Mouse (Mus musculus) brain, adult 2 months (tissue): ENCODE measurements around the gene Rbbp8nl.

Experiments
- DNase-seq: peaks from one replicate; pipeline ENCODE4 v3.0.0; 2011; ENCODE audit warnings: low read depth, low spot score

The Rbbp8nl gene

DNA sequence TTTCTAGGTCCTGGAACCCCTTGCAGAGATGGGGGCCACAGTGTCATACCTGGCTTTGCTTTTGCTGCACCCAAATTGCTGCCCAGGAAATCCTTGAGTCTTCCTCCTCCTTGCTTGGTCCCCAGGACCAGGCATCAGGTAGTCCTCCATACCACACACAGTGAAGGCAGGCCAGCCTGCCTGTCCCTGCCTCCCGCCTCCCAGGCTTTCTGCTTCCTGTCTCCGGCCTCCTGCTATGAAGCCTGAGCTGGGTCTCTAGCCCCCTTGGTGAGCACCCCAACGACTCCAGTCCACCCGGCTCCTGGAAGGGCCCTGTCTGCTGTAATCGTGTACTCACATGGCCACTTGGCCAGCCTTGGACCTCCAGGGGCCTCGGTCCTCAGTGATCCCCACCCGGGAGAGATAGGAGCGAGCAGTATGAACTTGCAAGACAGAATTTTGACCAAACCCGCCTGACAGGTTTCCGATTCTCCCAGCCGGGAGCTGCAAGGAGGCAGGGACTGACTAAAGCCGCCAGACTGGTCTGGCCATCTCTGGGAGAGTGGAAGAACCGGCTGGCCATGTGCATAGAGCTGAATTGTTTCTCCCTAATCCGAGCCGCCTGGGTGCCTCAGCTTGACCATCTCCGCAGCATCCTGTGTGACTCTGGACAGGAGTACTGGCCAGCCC lies at the start of gene Rbbp8nl:
Gene Rbbp8nl (minus strand): TSS at position 440 of the 669 bp plus-strand sequence.
- no peak for DNase-seq

DNA sequence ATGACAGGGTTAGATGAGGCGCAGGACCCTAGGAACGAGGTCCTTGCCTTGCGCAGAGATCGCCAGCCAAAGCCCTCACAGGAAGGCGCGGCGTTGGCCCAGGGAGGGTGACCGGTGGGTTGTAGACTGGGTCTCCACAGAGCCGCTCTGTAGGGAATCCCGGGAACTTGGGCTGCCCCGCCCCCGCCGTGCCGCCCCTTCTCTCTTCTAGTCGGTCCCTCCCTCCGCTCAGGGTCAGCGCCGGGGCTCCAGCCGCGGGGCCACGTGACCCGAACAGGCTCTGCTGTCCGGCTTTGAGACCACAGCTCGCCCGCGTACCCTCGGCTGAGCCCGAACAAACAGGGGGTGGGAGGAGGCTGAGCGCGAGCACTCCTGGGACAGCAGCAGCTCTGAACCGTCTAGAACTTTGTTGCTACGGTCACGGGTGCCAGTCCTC lies 44.9 kb upstream of the Rbbp8nl start, which contains the start of gene Gata5:
Gene Gata5 (minus strand): TSS at position 149 of the 436 bp plus-strand sequence.
- no peak for DNase-seq

DNA sequence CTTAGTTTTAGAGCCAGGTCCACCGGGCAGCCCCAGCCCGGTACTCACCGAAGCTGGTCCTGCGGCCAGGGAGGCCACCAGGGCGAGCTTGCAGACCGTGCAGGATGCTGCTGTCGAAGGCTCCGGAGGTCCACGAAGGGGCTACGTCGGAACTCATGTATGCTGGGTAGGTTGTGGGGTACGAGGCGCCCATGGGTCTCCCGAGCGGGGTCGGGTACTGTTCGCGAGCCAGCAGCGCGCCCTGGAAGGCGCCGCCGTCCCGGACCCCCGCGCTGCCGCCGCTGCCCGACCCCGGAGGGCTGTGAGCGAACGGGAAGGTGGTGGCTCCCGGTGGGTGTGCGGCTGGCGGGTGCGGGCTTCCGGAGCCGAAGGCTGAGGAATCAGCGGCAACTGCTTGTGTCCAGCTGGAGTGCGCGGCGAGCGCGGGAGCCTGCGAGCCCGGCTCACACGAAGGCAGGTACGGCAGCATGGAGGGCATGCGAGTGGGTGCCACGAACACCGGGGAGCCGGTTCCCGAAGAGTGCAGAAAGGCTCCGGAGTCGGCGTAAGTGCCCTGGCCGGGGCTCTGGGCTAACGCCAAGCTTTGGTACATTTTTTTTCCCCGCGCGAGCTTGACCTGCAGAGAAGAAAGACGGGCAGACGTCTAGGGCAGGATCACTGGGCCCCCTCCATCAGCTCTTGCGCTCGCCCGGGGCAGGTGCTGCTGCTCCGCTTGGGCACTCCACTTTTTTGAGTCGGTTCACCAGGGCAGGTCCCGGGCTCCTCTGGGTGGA lies 44.3 kb upstream of the Rbbp8nl start:
- no peak for DNase-seq

DNA sequence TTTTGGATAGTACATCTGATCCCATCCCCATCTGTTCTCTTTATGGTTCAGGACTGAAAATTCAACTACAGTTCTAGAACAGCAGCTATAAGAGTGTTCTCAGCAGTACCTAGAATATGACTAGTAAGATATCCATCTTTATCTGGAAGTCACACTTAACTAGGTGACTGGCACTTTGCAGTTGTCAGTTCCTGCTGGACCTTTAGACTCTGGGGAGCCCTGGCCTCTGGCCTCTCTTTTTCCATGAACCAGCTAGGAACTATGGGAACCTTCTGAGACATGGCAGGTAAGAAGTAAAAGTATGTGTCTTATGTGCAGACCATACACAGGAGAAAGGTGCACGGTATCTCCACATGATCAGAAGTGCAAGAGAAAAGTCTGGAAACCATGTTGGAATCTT lies 39.8 kb upstream of the Rbbp8nl start:
- DNase-seq, result no peak

DNA sequence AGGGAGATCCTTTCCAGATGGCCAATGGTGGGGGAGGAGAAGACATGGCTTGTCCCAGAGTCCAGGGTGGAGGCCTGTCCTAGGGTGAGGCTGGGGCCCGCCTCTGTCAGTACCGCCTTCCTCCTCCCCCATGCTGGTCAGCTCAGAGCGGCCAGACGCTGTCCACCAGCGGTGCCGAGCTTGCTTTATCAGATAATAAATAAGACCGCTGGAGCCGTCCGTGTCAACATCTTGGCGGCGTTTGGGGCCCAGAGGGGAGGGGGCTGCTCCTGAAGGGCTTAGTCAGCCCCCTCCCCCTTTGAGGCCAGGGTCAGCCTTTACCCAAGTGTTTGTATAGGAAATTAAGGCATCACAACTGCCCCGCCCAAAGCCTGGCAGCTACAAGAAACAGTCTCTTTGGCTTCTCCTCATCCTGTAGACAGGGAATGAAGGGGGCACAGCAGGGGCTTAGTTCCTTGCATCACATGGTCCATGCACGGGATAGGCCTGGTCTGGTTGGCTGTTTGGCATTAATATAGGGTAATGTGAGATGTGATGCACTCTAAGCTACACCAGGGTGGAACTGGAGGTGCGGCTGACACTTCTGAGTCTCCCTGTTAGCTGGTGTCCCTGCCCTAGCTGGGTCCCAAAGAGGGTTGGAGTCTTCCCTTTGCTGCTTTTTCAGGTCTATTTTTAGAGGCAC lies 33.1 kb upstream of the Rbbp8nl start:
- DNase-seq, result no peak

DNA sequence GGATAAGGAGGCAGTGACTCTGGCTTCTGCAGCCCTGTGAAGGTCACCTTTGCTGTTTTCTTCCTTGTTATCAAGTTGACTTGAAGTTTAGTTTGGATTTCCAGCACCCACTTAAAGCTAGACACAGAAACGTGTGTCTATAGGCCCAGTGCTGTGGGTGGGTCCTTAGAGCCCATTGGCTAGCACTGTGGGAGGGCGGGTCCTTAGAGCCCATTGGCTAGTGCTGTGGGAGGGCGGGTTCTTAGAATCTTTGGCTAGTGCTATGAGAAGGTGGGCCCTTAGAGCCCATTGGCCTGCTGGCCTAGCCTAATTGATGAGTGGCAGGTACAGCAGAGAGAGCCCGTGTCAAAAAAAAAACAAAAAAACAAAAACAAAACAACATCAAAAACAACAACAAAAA lies 30.5 kb upstream of the Rbbp8nl start:
- DNase-seq, result no peak

DNA sequence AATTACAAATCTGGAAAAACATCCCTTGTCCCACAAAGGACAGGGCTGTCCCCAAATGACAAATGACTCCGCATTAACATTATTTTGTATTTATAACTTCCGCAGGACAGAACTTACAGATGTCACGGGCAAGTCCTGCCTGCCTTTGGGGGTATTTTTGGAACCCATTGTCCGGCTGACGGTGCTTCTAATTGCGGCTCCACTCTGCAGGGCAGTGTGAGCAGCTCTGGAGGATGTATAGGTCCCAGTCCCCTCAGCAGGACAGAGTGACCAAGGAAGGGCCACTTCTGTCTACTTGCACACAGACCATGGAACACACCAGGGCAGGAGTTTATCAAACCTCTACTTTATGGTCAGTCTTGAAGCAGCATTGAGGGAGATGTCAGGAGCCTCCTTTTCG lies 27.9 kb upstream of the Rbbp8nl start:
- DNase-seq, result no peak

DNA sequence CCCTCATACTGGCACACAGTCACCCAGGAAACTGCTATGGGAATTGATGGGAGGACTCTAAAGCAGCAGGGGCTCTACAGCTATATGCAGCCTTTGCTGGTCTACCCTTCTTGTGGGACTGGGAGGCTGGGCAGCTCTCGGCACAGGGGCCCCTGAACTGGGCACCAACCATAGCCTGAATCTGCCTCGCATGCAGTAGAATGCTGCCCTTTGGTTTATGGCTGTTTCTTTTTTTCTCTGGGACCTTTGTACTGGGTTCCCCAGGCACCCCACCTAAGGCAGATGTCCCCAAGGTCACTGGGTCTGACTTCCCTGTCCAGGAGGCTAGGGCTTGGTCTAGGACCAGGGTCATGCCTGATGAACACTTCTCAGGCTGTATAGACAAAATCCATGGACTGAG lies 24.6 kb upstream of the Rbbp8nl start:
- DNase-seq, result no peak

DNA sequence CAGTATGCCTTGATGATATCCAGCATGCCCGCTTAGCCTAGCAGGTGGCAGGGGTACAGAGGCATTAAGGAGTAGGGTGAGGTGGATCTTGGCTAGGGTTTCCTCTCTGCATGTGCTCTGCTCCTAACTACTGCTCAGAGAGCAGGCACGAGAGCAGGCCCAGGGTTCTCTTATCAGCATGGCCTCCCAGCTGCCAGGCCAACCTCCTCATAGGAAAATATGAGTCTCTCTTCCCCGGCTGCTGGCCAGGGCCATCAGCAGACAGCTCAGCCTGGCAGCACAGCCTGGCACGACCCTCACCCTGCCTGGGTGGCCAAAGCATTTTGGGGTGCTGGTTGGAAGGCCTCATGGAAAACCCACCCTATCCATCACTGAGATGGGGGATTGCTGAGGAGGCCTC lies 21.5 kb upstream of the Rbbp8nl start:
- DNase-seq, result no peak

DNA sequence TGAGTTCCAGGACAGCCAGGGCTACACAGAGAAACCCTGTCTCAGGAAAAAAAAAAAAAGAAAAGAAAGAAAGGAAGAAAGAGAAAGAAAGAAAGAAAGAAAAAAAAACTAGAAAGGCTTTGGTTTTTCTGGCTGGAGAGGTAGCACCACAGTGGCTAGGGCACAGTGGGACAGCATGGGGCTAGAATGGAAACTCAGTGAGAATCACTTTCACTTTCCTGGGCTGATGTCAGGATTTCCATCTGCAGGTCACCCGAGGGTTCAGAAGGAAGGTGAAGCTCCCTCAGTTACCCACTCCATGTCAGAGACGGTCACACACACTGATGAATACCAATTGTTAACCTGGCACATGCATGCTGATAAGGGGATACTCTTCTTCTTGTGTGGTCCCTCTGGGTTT lies 18.0 kb upstream of the Rbbp8nl start:
- no peak for DNase-seq

DNA sequence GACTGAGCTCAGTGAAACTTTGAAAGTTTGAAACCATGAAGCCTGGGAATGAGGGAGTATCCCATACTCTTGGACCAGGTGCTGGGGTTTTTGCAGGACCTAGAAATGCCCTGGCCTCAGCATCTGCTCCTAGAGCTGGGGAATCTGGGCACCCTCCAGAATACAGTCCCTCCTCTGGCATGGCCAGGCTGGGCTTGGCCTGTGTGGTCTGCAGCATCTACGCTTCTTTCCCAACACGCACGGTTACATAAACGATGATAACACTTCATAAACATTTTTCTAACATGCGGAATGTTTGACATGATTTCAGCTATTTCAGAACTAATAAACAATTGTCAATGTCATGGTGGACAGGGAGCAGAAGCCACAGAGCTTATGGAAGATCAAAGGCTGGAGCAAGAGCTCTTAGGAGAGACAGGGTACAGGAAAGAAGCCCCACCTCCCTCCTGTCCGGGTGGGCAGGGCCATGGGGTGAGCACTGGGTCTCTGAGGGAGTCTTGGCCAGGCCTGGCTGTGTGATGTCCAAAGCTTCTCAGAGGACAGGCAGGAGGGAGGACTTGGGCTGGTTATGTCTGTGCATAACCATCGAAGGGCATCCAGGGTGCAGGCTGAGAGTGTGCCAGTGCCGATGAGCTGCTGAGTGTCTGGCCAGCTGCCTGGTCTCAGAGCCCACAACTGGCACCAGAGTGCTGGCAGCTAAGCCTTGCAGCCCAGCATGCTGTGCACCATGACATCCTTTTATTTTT lies 16.9 kb upstream of the Rbbp8nl start:
- DNase-seq, result peak; percentile 37

DNA sequence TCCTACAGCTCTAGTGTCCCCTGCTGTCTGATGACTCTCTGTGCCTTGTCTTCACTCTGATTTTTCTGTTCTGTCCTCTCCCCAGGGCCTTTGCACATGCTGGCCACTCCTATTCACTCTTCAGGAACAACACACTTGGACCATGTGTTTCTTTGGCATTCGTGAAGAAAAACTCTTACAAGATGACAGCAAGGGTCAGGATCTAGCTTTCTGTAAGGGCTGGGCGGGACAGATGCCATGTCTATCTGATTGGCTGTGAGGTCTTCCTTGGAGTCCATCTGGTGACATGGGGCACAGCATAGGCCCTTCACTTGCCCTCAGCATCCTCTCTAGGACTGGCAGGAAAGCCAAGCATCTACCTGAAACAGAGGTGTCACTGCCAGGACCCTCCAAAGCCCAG lies 16.3 kb upstream of the Rbbp8nl start:
- no peak for DNase-seq

DNA sequence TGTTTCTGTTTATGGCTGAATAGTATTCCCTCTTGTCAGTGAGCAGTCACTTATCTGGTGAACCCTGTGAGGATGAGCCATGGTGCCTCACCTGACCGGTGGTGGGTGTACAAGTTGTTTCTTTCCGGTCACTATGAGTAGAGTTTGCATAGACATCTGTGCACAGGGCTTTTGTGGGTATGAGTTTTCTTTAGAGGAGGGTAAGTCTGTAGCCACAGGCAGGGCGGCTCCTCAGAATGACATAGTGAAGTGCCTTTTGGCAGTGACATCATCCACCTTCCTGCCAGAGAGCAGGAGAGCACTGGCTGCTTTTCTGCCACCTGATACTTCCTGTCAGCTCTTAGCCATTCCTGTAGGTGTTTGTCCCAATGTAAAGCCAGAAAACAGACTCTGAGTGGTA lies 15.8 kb upstream of the Rbbp8nl start:
- no peak for DNase-seq

DNA sequence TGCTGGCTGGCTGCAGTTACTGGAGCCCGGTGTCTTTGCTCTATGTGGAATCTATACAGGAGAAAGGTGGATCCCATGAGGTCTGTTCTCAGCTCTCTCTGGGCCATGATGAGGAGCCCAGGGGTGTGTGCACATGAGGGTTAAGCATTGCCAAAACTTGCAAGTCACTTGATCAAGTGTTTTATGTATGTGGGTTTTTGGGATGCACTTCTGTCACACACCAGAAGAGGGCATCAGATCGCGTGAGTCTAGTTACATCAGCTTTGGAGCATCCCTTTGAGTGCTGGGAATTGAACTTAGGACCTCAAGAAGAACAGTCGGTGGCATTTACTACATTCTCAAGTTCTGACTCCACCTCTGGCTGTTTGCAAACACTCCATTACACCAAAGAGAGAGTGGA lies 14.9 kb upstream of the Rbbp8nl start:
- DNase-seq, result no peak

DNA sequence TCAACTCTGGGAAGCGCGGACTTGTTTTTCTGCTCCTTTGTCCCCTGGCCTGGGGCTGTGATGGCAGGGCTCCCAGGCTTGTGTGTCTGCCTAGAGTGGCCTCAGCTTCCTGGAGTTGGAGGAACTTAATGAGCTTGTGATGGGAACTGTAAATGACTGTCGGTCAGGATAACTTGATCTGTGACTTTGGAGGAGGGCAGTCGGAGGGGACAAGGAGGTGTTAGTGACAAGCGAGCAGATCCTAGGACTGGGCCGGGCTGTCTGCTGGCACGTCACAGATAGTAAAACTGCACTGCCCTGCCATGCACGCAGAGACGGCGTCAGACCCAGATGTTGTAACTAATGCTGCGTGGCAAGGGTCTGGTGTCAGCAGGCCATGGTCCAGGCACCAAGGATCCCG lies 13.8 kb upstream of the Rbbp8nl start:
- no peak for DNase-seq

DNA sequence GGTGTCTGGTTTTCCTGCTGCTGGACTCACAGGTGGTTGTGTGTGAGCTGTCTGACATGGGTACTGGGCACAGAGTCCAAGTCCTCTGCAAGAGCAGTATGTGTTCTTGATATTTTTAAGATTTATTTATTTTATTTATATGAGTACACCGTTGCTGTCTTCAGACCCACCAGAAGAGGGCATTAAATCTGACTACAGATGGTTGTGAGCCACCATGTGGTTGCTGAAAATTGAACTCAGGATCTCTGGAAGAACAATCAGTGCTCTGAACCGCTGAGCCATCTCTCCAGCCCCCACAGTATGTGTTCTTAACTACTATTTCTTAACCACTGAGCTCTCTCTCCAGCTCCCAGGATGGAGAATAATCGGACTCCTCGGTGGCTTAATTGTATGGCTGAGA lies 12.5 kb upstream of the Rbbp8nl start:
- DNase-seq, result no peak

DNA sequence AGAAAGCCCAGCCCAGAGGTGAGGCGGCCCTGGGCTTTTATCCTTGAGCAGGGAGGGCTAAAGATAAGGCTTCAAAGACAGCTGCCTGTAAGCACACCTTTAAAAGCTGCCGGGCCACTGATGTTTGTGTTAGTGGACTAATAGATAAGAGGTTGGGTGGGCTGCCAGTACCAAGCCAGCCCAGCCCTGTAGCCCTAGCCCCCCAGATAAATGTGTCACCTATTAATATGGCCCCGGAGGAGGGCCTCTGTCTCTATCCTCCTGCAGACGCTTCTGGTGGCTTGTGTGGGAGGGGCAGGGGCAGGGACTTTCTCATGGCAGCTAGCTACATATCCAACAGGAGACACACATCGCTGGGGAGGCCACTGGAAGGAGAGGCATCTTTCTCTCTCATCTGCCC lies 11.1 kb upstream of the Rbbp8nl start:
- DNase-seq, result no peak

DNA sequence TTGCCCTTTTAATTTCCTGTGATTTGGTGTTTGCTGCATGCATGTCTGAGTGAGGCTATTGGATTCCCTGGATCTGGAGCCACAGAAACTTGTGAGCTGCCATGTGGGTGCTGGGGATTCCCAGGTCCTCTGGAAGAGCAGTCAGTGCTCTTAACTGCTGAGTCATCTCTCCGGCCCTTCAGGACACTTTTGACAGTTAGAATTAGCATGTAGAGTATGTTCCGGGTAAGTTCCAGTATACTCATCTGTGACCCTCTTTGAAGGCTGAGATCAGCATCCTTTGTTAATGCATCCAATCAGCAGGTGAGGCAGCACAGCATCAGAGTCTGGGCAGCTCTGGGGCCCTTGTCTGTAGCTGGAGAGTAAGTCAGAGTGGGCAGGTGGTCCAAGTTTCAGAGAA lies 10.6 kb upstream of the Rbbp8nl start:
- DNase-seq, result no peak

DNA sequence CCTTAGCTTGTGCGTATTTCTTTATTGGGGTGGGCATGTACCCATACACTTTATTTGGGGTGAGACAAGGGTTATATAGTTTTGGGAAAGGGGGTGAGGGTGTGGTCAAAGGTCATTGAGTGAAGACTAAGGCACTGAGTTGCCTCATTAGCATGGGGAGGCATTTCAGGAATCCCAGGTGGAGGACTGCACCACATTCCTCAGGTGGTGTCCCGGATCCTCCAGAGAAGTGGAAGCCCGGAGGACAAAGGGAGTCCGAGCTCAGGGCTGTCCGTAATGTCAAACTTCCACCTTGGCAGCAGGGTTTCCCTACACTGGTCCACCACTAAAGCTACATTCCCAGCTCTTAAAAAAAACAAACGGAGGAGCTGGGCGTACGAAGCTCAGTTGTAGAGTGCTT lies 3.2 kb upstream of the Rbbp8nl start:
- DNase-seq, result no peak

DNA sequence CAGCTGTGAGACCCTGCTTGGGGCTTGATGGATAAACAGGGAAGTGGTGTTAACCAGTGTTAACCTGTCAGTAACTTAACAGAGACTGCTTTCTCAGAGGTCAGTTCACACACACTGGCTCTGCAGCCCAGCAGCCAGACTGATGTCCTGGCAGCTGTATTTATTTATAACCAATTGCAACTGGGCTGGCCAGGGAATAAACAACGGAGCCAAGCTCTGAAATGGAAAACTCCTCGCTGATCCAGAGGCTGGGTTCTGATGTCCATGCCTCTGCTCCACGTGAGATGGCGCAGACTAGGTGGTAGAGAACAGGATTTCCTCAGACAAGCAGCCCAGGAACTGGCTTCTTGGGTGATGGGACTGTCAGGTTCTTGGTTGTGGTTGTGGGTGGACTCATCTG lies 2.3 kb upstream of the Rbbp8nl start:
- no peak for DNase-seq

DNA sequence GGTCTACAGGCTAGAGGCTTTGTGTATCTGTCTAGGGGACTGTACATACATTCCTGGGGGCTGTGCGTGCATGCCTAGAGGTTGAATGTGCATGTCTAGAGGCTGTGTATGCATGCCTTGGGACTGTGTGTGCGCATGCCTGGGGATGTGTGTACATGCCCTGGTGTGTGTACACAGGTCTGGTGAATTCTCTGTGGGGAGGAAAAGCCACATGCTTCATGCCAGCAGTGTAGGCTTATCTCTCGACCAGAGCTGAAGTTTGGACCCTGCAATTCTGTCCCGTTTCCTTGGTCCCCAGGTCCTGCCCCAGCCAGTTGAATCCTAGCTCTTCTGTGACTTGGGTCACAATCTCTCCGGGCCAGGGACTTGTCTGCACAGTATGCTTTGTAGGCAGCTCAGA lies 1.9 kb upstream of the Rbbp8nl start:
- DNase-seq, result no peak

DNA sequence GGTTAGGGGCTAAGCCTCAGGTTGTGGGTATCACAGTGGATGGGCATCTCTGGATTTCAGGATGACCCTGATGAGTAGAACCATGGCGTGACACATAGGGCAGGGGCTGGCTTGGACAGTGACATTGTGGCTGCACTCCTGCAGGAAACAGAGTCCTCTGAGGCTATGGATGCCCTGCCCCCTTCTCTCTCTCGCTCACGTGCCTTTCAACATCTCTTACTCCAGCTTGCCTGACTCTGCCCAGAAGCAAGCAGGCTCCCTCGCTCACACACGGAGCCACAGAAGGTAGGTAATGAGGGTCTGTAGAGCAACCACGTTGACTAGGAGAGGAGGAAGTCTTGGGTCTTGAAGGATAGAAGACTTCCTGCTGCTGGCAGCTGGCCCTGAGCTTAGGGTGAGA lies 824 bp upstream of the Rbbp8nl start:
- no peak for DNase-seq
